Mouse (Mus musculus): ENCODE results near the gene Dlg3.
A peak's percentile ranks its signal among the peaks of the same experiment; 100 is the strongest.

DNA sequence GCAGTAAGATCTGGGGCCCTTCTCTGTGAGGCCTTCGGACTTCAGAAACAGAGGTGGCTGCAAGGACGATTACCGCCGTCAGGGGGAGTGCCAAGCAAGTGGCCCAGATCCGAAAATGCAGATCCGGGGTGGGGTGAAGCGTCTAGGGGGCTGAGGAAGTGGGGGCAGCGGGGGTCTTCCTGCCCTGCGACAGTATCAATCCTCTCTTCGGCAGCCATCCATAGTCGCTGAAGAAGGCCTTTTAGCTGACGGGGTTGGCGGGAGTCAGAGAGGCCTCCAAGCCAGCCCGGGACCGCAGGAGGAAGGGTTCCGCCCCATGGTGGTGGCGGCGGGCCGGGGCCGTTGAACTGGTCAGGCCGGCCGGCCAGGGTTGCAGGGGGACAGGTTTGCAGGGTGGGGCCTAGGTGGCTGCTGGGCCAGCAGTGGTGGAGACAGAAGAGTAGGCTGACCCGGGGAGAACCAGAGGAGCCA is 6.9 kb downstream of the Dlg3 start:
- TF ChIP-seq CTCF (IDR thresholded peaks at IDR 0.05; ENCODE audit: control insufficient read depth, insufficient read depth, insufficient replicate concordance, low read depth, low read length) (peak; percentile 36; the same call in 1 of the 2 replicates), POLR2A (IDR thresholded peaks at IDR 0.05; ENCODE audit: control insufficient read depth, low read depth, low read length) (no peak)

All from testis, adult 2 months (tissue).